Mouse (Mus musculus) forebrain, embryonic 11.5 days (tissue): Measurements from ENCODE around the gene Rhot1. TPM values are rescaled to one million over a fixed set of nuclear protein-coding genes. Genes with fewer than 3 reads are reported as not detected.
"Not testable (repeated sequence)": the region's sequence is repeated elsewhere in the genome, so short reads cannot be mapped to it uniquely, and the experiment has no call there.

Experiments used
- ATAC-seq: fragments of 200-750 bp; cut with Nextera tagmentation; replicated peaks from 2 replicates; pipeline ENCODE4 v1.8.0; 2017; ENCODE audit warnings: moderate TSS enrichment; ENCODE audit not compliant: low FRiP score
- DNase-seq: peaks from one replicate; pipeline ENCODE4 v3.0.0-alpha.2; 2017; ENCODE audit warnings: low spot score
- H3K27ac ChIP-seq: fragments of 300-500 bp; sonication (generic); 2 replicates; pipeline ENCODE4 v1.5.1; 2014; ENCODE audit warnings: low read depth, low read length
- H3K27me3 ChIP-seq: fragments of 300-500 bp; sonication (generic); 2 replicates; pipeline ENCODE4 v1.6.1; 2014; ENCODE audit warnings: mild to moderate bottlenecking, low read length, mixed read lengths; ENCODE audit not compliant: control insufficient read depth, insufficient read depth
- H3K36me3 ChIP-seq: fragments of 300-500 bp; sonication (generic); 2 replicates; pipeline ENCODE4 v1.6.1; 2014; ENCODE audit warnings: mild to moderate bottlenecking, low read length, moderate library complexity, mixed read lengths; ENCODE audit not compliant: control insufficient read depth, insufficient read depth
- H3K4me1 ChIP-seq: fragments of 300-500 bp; sonication (generic); replicated peaks from 2 replicates; pipeline ENCODE4 v1.6.1; 2014; ENCODE audit warnings: low read length, mixed read lengths; ENCODE audit not compliant: control insufficient read depth, insufficient read depth
- H3K4me2 ChIP-seq: fragments of 300-500 bp; sonication (generic); 2 replicates; pipeline ENCODE4 v1.6.1; 2014; ENCODE audit warnings: low read depth, mild to moderate bottlenecking, low read length, moderate library complexity, mixed read lengths; ENCODE audit not compliant: severe bottlenecking
- H3K4me3 ChIP-seq: fragments of 300-500 bp; sonication (generic); 2 replicates; pipeline ENCODE4 v1.5.1; 2014; ENCODE audit warnings: low read depth, low read length
- H3K9ac ChIP-seq: fragments of 300-500 bp; sonication (generic); 2 replicates; pipeline ENCODE4 v1.6.1; 2014; ENCODE audit warnings: low read length
- H3K9me3 ChIP-seq: fragments of 300-500 bp; sonication (generic); 2 replicates; pipeline ENCODE4 v1.6.1; 2016; ENCODE audit warnings: low read length, mixed read lengths; ENCODE audit not compliant: control insufficient read depth
- WGBS: fragments of 180-500 bp; shearing (Covaris S2); extraction: QIAGEN DNeasy Blood & Tissue Kit; methylation state at CpG from one replicate; pipeline ENCODE4 v1.1.7; 2014; 5-methylcytosine and 5-hydroxymethylcytosine counted together
- polyA plus RNA-seq: library from polyadenylated mRNA; unstranded; fragments of >200 nt; fragmentation: Nextera tagmentation; extraction: Ambion mirVana; gene quantifications from 2 replicates; pipeline ENCODE4 v1.2.1, GENCODE M21; 2014

The Rhot1 gene
- polyA plus RNA-seq, 1 experiment from 2014 or later, result 73.7 TPM

DNA sequence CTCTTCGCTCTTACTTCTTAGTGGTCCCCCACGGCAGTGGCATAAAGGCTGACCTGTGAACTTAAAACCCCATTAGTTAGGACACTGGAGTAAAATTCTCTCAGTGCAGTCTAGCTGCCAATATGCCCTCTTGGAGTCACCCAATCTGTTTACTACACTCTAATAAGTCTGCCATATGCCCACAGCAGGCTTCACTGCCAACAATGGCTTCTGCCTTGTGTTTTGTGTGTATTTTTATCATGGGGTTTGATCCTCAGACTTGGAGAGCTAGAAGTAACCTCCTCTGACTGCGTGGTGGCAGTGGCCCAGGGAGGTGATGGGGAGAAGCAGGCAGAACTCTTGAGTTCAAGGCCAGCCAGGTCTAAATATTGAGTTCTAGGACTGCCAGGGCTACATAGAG is 4.8 kb upstream of the Rhot1 start:
- 81% methylated on average over 3 of the region's 3 CpGs for WGBS
- ATAC-seq (no peak), DNase-seq (no peak)
- Histone ChIP-seq H3K27ac (no peak overlapping the region), H3K9ac (no peak overlapping the region), H3K4me1 (no peaks in the 10 kb centered on the region), H3K9me3 (no peaks in the 10 kb centered on the region), H3K27me3 (no peaks in the 10 kb centered on the region), H3K4me3 (no peak overlapping the region), H3K36me3 (no peaks in the 10 kb centered on the region), H3K4me2 (no peak overlapping the region)

DNA sequence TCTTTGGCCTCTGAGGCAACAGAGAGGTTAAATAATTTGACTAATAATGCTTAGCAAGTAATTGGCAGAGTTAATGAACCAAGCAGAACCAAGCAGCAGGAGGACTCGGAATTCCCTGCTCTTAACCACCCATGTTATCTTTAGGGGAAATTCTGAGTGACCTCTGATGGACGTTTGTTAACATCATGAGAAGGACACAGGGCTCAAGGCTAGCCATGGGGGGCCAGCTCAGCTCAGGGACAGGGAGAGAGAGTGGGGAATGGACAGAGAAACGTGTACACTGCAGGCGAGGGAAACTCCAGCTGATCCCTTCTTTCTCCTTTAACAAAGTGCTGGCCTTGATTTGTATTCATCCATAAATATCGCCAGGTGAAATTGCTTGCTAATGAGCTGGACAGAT is 3.9 kb upstream of the Rhot1 start:
- Histone ChIP-seq H3K36me3 (no peaks in the 10 kb centered on the region), H3K9me3 (no peaks in the 10 kb centered on the region), H3K4me1 (no peaks in the 10 kb centered on the region; the same call in 1 of the 2 replicates), H3K9ac (no peak overlapping the region), H3K4me3 (no peak overlapping the region), H3K4me2 (no peak overlapping the region), H3K27ac (no peak overlapping the region), H3K27me3 (no peaks in the 10 kb centered on the region)
- DNase-seq (no peak), ATAC-seq (no peak)
- 53% methylated on average over 5 of the region's 5 CpGs for WGBS

- H3K27ac ChIP-seq, result no peak overlapping the region
- WGBS, result 38% methylated on average over 7 of the region's 7 CpGs
These were observed 357 bp upstream of the Rhot1 start for GRCm38 (mm10) chr11:80208465-80208859.

GRCm38 (mm10) chr11:80210321-80210720 is 1.5 kb downstream of the Rhot1 start:
- peak overlapping the region; percentile 62; the same call in 1 of the 2 replicates for H3K4me2 ChIP-seq
- no peaks in the 10 kb centered on the region for H3K27me3 ChIP-seq
- H3K9ac ChIP-seq, result no peak overlapping the region; the same call in 1 of the 2 replicates
- peaks cover 3% of the 10 kb centered on the region; the same call in 1 of the 2 replicates for H3K4me1 ChIP-seq
- 59% methylated on average over 6 of the region's 6 CpGs for WGBS
- no peak for DNase-seq
- H3K36me3 ChIP-seq, result no peaks in the 10 kb centered on the region; the same call in 1 of the 2 replicates
- no peaks in the 10 kb centered on the region for H3K9me3 ChIP-seq
- no peak overlapping the region for H3K27ac ChIP-seq
- peak overlapping the region; percentile 93 for H3K4me3 ChIP-seq
- ATAC-seq, result no peak

More at GRCm38 (mm10) chr11:80208465-80208859, 357 bp upstream of the Rhot1 start:
- DNase-seq (no peak), ATAC-seq (peak; percentile 66)
- no peaks in the 10 kb centered on the region for H3K9me3 ChIP-seq
- no peak overlapping the region; the same call in 1 of the 2 replicates for H3K4me3 ChIP-seq
- no peaks in the 10 kb centered on the region for H3K27me3 ChIP-seq
- peaks cover 3% of the 10 kb centered on the region; the same call in 1 of the 2 replicates for H3K4me1 ChIP-seq
- no peak overlapping the region for H3K4me2 ChIP-seq
- H3K9ac ChIP-seq, result no peak overlapping the region
- no peaks in the 10 kb centered on the region; the same call in 1 of the 2 replicates for H3K36me3 ChIP-seq

DNA sequence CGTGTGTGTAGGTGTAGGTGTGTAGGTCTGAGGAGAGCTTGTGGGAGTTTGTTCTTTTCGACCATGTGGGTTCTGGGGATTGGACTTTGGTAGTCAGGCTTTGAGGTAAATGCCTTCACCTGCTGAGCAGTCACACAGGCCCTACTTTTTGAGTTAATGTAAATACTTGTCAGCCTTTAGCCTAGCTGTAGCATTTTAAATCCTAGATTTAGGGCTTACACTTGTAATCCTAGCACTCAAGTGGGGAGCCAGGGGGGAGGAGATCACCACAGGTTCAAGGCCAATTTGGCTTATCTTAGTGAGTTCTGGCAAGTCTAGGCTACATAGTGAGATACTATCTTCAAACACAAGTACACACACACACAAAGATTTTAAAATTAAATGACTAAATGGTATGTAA is 3.5 kb downstream of the Rhot1 start:
- Histone ChIP-seq H3K4me2 (no peak overlapping the region), H3K9me3 (no peaks in the 10 kb centered on the region), H3K36me3 (no peaks in the 10 kb centered on the region; the same call in none of the 2 replicates), H3K4me3 (no peak overlapping the region), H3K27ac (no peak overlapping the region), H3K4me1 (peaks cover 3% of the 10 kb centered on the region; the same call in 1 of the 2 replicates), H3K9ac (no peak overlapping the region), H3K27me3 (no peaks in the 10 kb centered on the region)
- DNase-seq, result no peak
- WGBS, result 93% methylated on average over 2 of the region's 2 CpGs
- ATAC-seq, result no peak

DNA sequence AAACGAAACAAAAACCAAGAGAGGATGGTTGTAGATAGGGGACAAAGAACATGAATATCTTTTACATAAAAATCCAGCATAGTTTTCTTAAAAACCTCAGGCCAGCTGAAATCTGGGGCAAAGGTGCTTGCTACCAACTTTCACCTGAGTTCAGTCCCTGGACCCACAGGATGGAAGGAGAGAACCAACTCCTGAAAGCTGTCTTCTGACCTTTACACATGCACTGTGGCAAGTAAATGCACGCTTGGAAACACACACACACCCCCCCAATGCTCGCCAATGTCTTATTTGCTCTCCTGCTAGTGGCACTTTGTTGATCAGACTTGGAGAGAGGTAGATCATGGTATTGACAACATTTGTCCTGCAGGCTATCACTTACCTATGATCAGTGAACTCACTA is 6.5 kb downstream of the Rhot1 start:
- no peaks in the 10 kb centered on the region for H3K9me3 ChIP-seq
- H3K4me2 ChIP-seq, result no peak overlapping the region
- WGBS, result 80% methylated on average over 3 of the region's 3 CpGs
- H3K4me3 ChIP-seq, result no peak overlapping the region
- H3K9ac ChIP-seq, result no peak overlapping the region
- no peaks in the 10 kb centered on the region for H3K27me3 ChIP-seq
- H3K36me3 ChIP-seq, result no peaks in the 10 kb centered on the region; the same call in none of the 2 replicates
- no peak for ATAC-seq
- DNase-seq, result no peak
- H3K27ac ChIP-seq, result no peak overlapping the region
- H3K4me1 ChIP-seq, result peaks cover 2% of the 10 kb centered on the region; the same call in 1 of the 2 replicates

GRCm38 (mm10) chr11:80218657-80219293 is 10.0 kb downstream of the Rhot1 start:
- H3K9ac ChIP-seq, result no peak overlapping the region
- H3K4me1 ChIP-seq, result no peaks in the 10 kb centered on the region
- H3K27ac ChIP-seq, result no peak overlapping the region
- no peak for ATAC-seq
- no peaks in the 10 kb centered on the region for H3K9me3 ChIP-seq
- DNase-seq, result no peak
- H3K4me2 ChIP-seq, result no peak overlapping the region
- H3K4me3 ChIP-seq, result no peak overlapping the region
- no peaks in the 10 kb centered on the region for H3K27me3 ChIP-seq
- WGBS, result 88% methylated on average over 11 of the region's 11 CpGs
- no peaks in the 10 kb centered on the region; the same call in 1 of the 2 replicates for H3K36me3 ChIP-seq

- ATAC-seq, result not testable (repeated sequence)
These were observed 21.2 kb downstream of the Rhot1 start for GRCm38 (mm10) chr11:80230066-80230465.

GRCm38 (mm10) chr11:80237278-80237677 is 28.5 kb downstream of the Rhot1 start:
- WGBS, result 93% methylated on average over 3 of the region's 3 CpGs
- H3K4me2 ChIP-seq, result no peak overlapping the region

More at GRCm38 (mm10) chr11:80230066-80230465, 21.2 kb downstream of the Rhot1 start:
- DNase-seq, H3K4me1 ChIP-seq, H3K27ac ChIP-seq, H3K4me2 ChIP-seq, H3K27me3 ChIP-seq, H3K9ac ChIP-seq, H3K36me3 ChIP-seq, H3K4me3 ChIP-seq, H3K9me3 ChIP-seq: not testable (repeated sequence)
- WGBS, result 94% methylated on average over 5 of the region's 5 CpGs

More at GRCm38 (mm10) chr11:80237278-80237677, 28.5 kb downstream of the Rhot1 start:
- H3K4me1 ChIP-seq, result no peaks in the 10 kb centered on the region
- no peaks in the 10 kb centered on the region for H3K9me3 ChIP-seq
- no peak for DNase-seq
- no peaks in the 10 kb centered on the region for H3K36me3 ChIP-seq
- H3K4me3 ChIP-seq, result no peak overlapping the region
- H3K9ac ChIP-seq, result no peak overlapping the region
- no peak for ATAC-seq
- no peaks in the 10 kb centered on the region for H3K27me3 ChIP-seq
- no peak overlapping the region for H3K27ac ChIP-seq
